8 mouse cellular contexts compared by ENCODE assay signal in genomic region chr11:94988780-94989561, GRCm38 (mm10). TPM values are rescaled to one million over a fixed set of nuclear protein-coding genes. Genes with fewer than 3 reads are reported as not detected.
DNase-seq lines count a peak whose midpoint lies in the region; ATAC-seq lines count a peak whose summit lies in the region.

No protein-coding gene starts in this region.

- H3K4me1 ChIP-seq in forebrain, embryonic 11.5 days (replicated peaks; ENCODE audit: control insufficient read depth, insufficient read depth, low read length), result peaks cover 20% of the 10 kb centered on the region
- peaks cover 45% of the 10 kb centered on the region for H3K4me1 ChIP-seq in hindbrain, embryonic 12.5 days
- peaks cover 43% of the 10 kb centered on the region for H3K4me1 ChIP-seq in midbrain, embryonic 11.5 days (ENCODE audit: control insufficient read depth, insufficient read depth, low read length)

- intact Hi-C loops in left cerebral cortex, postnatal 14 days (cut with DNase I), result no loop called here

- H3K4me3 ChIP-seq in forebrain, embryonic 11.5 days (ENCODE audit: low read depth, low read length), result peak overlapping the region; percentile 49
- H3K4me3 ChIP-seq in hindbrain, embryonic 12.5 days, result peak overlapping the region; percentile 93
- H3K4me3 ChIP-seq in midbrain, embryonic 11.5 days (ENCODE audit: low read depth, low read length), result peak overlapping the region; percentile 53

- DNase-seq in left cerebral cortex, postnatal 14 days (ENCODE audit: low spot score in 2 of 2), result peak; percentile 46 to 67
- DNase-seq in left cerebral cortex, adult 8-10 months (ENCODE audit: low spot score in 2 of 2), result no peak
- peak; percentile 77 for DNase-seq in adipocyte (ENCODE audit: low spot score)
- DNase-seq in forebrain, embryonic 11.5 days (ENCODE audit: low spot score), result peak; percentile 54
- DNase-seq in midbrain, embryonic 11.5 days (ENCODE audit: low spot score, missing footprints), result peak; percentile 92
- no peak for DNase-seq in right cerebral cortex, postnatal 25 days

- no peaks in the 10 kb centered on the region for H3K27me3 ChIP-seq in forebrain, embryonic 11.5 days (ENCODE audit: control insufficient read depth, insufficient read depth, low read length)
- no peaks in the 10 kb centered on the region for H3K27me3 ChIP-seq in hindbrain, embryonic 12.5 days
- H3K27me3 ChIP-seq in midbrain, embryonic 11.5 days (ENCODE audit: control insufficient read depth, insufficient read depth, low read length), result no peaks in the 10 kb centered on the region; the same call in 1 of the 2 replicates

- no peak for ATAC-seq in forebrain, embryonic 11.5 days (replicated peaks; ENCODE audit: low FRiP score)
- ATAC-seq in hindbrain, embryonic 12.5 days (ENCODE audit: low FRiP score), result no peak
- ATAC-seq in midbrain, embryonic 11.5 days (ENCODE audit: low FRiP score), result no peak
- ATAC-seq in monocyte, adult 5-6 weeks (replicated peaks; ENCODE audit: insufficient number of reproducible peaks, low FRiP score, low TSS enrichment, poor library complexity, severe bottlenecking), result no peak

- WGBS in forebrain, embryonic 11.5 days, result 22% methylated on average over 10 of the region's 10 CpGs
- 15% methylated on average over 10 of the region's 10 CpGs for whole genome bisulfite sequencing in hindbrain, embryonic 12.5 days
- 18% methylated on average over 10 of the region's 10 CpGs for WGBS in midbrain, embryonic 11.5 days

- H3K27ac ChIP-seq in forebrain, embryonic 11.5 days (ENCODE audit: low read depth, low read length), result peak overlapping the region; percentile 85
- H3K27ac ChIP-seq in hindbrain, embryonic 12.5 days, result peak overlapping the region; percentile 95
- H3K27ac ChIP-seq in midbrain, embryonic 11.5 days (ENCODE audit: low read depth, low read length), result peak overlapping the region; percentile 79

- peak overlapping the region; percentile 83 for H3K9ac ChIP-seq in forebrain, embryonic 11.5 days (ENCODE audit: low read length)
- peak overlapping the region; percentile 65 for H3K9ac ChIP-seq in hindbrain, embryonic 12.5 days
- peak overlapping the region; percentile 82 for H3K9ac ChIP-seq in midbrain, embryonic 11.5 days (ENCODE audit: low read length)

- H3K36me3 ChIP-seq in forebrain, embryonic 11.5 days (ENCODE audit: control insufficient read depth, insufficient read depth, low read length), result no peaks in the 10 kb centered on the region
- H3K36me3 ChIP-seq in hindbrain, embryonic 12.5 days, result no peaks in the 10 kb centered on the region
- H3K36me3 ChIP-seq in midbrain, embryonic 11.5 days (ENCODE audit: control insufficient read depth, insufficient read depth, low read length), result no peaks in the 10 kb centered on the region

- peak overlapping the region; percentile 61 for H3K4me2 ChIP-seq in forebrain, embryonic 11.5 days (ENCODE audit: low read depth, low read length, severe bottlenecking)
- peak overlapping the region; percentile 93 for H3K4me2 ChIP-seq in hindbrain, embryonic 12.5 days (replicated peaks)
- peak overlapping the region; percentile 98 for H3K4me2 ChIP-seq in midbrain, embryonic 11.5 days

- no peaks in the 10 kb centered on the region for H3K9me3 ChIP-seq in forebrain, embryonic 11.5 days (ENCODE audit: control insufficient read depth, low read length)
- H3K9me3 ChIP-seq in hindbrain, embryonic 12.5 days (replicated peaks), result no peaks in the 10 kb centered on the region
- no peaks in the 10 kb centered on the region for H3K9me3 ChIP-seq in midbrain, embryonic 11.5 days (ENCODE audit: control insufficient read depth, low read length)

RNA-seq across cellular contexts. Expression of gene Ppp1r9b, which starts 1.9 kb away (rescaled TPM):
- 100 to 1,000 TPM; 505 to 506 TPM for total RNA-seq in left cerebral cortex, postnatal 14 days (2021)
- 100 to 1,000 TPM; 708 to 774 (median 713) TPM for total RNA-seq in left cerebral cortex, adult 8-10 months (2022)
- polyA plus RNA-seq in forebrain, embryonic 11.5 days (2014; fragmentation: Nextera tagmentation; extraction: Ambion mirVana), result 17.2 and 18.6 TPM in 2 replicates
- 16.8 and 18.5 TPM in 2 replicates for polyA plus RNA-seq in hindbrain, embryonic 12.5 days (2016; fragmentation: Nextera tagmentation; extraction: Ambion mirVana)
- polyA plus RNA-seq in midbrain, embryonic 11.5 days (2014; fragmentation: Nextera tagmentation; extraction: Ambion mirVana), result 10.5 and 12.4 TPM in 2 replicates
- total RNA-seq in monocyte, adult 5-6 weeks (2017), result 127 to 216 TPM (median 141 TPM) in 3 replicates

RNA-seq across cellular contexts. Expression of gene Sgca, which starts 12.8 kb away (rescaled TPM):
- under 1 TPM; 0.55 to 0.68 TPM for total RNA-seq in left cerebral cortex, postnatal 14 days (2021)
- total RNA-seq in left cerebral cortex, adult 8-10 months (2022), result under 1 TPM in 3 of 4 experiments, not detected in 1; 0.23 to 0.48 (median 0.25) TPM
- not detected in 2 replicates for polyA plus RNA-seq in forebrain, embryonic 11.5 days (2014; fragmentation: Nextera tagmentation; extraction: Ambion mirVana)
- polyA plus RNA-seq in hindbrain, embryonic 12.5 days (2016; fragmentation: Nextera tagmentation; extraction: Ambion mirVana), result 0.43 and 1.5 TPM in 2 replicates
- not detected in 2 replicates for polyA plus RNA-seq in midbrain, embryonic 11.5 days (2014; fragmentation: Nextera tagmentation; extraction: Ambion mirVana)
- total RNA-seq in monocyte, adult 5-6 weeks (2017), result not detected in 3 replicates

RNA-seq across cellular contexts. Expression of gene Samd14, which starts 20.7 kb away (rescaled TPM):
- 10 to 100 TPM; 48.5 to 52.2 TPM for total RNA-seq in left cerebral cortex, postnatal 14 days (2021)
- 10 to 100 TPM; 24.4 to 28.9 (median 28.7) TPM for total RNA-seq in left cerebral cortex, adult 8-10 months (2022)
- 56.8 and 59.2 TPM in 2 replicates for polyA plus RNA-seq in forebrain, embryonic 11.5 days (2014; fragmentation: Nextera tagmentation; extraction: Ambion mirVana)
- polyA plus RNA-seq in hindbrain, embryonic 12.5 days (2016; fragmentation: Nextera tagmentation; extraction: Ambion mirVana), result 94.6 and 106 TPM in 2 replicates
- 47.3 and 47.8 TPM in 2 replicates for polyA plus RNA-seq in midbrain, embryonic 11.5 days (2014; fragmentation: Nextera tagmentation; extraction: Ambion mirVana)
- 0.38 to 1.5 TPM in 2 of 3 replicates, not detected in the other for total RNA-seq in monocyte, adult 5-6 weeks (2017)

RNA-seq across cellular contexts. Expression of gene Hils1, which starts 21.6 kb away (rescaled TPM):
- total RNA-seq in left cerebral cortex, postnatal 14 days (2021), result not detected
- total RNA-seq in left cerebral cortex, adult 8-10 months (2022), result not detected
- polyA plus RNA-seq in forebrain, embryonic 11.5 days (2014; fragmentation: Nextera tagmentation; extraction: Ambion mirVana), result not detected in 2 replicates
- not detected in 2 replicates for polyA plus RNA-seq in hindbrain, embryonic 12.5 days (2016; fragmentation: Nextera tagmentation; extraction: Ambion mirVana)
- not detected in 2 replicates for polyA plus RNA-seq in midbrain, embryonic 11.5 days (2014; fragmentation: Nextera tagmentation; extraction: Ambion mirVana)
- 2.5 TPM in 1 of 3 replicates, not detected in the others for total RNA-seq in monocyte, adult 5-6 weeks (2017)

RNA-seq across cellular contexts. Expression of gene Pdk2, which starts 52.2 kb away (rescaled TPM):
- 10 to 100 TPM; 69.2 to 75.4 TPM for total RNA-seq in left cerebral cortex, postnatal 14 days (2021)
- total RNA-seq in left cerebral cortex, adult 8-10 months (2022), result 100 to 1,000 TPM; 112 to 125 (median 120) TPM
- polyA plus RNA-seq in forebrain, embryonic 11.5 days (2014; fragmentation: Nextera tagmentation; extraction: Ambion mirVana), result 16.5 and 17.4 TPM in 2 replicates
- polyA plus RNA-seq in hindbrain, embryonic 12.5 days (2016; fragmentation: Nextera tagmentation; extraction: Ambion mirVana), result 22.5 and 25.6 TPM in 2 replicates
- polyA plus RNA-seq in midbrain, embryonic 11.5 days (2014; fragmentation: Nextera tagmentation; extraction: Ambion mirVana), result 12.6 and 13.3 TPM in 2 replicates
- 2.8 to 14.5 TPM (median 4.8 TPM) in 3 replicates for total RNA-seq in monocyte, adult 5-6 weeks (2017)

Comparison
In these comparisons a context has a peak if more than half of its experiments do, and no peak if none do; other contexts are left out.
1. DNase-seq: peak in left cerebral cortex, postnatal 14 days (2 of 2), adipocyte (single experiment), forebrain, embryonic 11.5 days (single experiment) and midbrain, embryonic 11.5 days (single experiment); none in left cerebral cortex, adult 8-10 months (0 of 2) and right cerebral cortex, postnatal 25 days (single experiment).
2. RNA of gene Samd14, which starts 20.7 kb away (total RNA-seq): 48.5 to 52.2 TPM in left cerebral cortex, postnatal 14 days and 24.4 to 28.9 TPM in left cerebral cortex, adult 8-10 months; 0.38 to 1.5 TPM in monocyte, adult 5-6 weeks; every median in the first group is over 10 times any median in the second.
3. Peak in every context shown above with its lines, with median percentiles within 50 percentile points of each other: H3K27ac ChIP-seq, H3K4me2 ChIP-seq, H3K4me3 ChIP-seq and H3K9ac ChIP-seq.